Mouse (Mus musculus): ENCODE data around the gene Crtc3. TPM values are rescaled to one million over a fixed set of nuclear protein-coding genes. Genes with fewer than 3 reads are reported as not detected.

Gene Crtc3
- polyA plus RNA-seq, 1 experiment from 2014 or later = 16.8 TPM

GRCm38 (mm10) chr7:80542139-80542831 lies 146.4 kb downstream of the Crtc3 start:
- no peak overlapping the region for H3K27ac ChIP-seq
- H3K4me2 ChIP-seq (replicated peaks) = no peak overlapping the region
- H3K36me3 ChIP-seq (replicated peaks; ENCODE audit: control insufficient read depth, insufficient read depth) = no peaks in the 10 kb centered on the region
- no peaks in the 10 kb centered on the region; the same call in 1 of the 2 replicates for H3K27me3 ChIP-seq (ENCODE audit: control insufficient read depth, insufficient read depth, low read length)
- DNase-seq (ENCODE audit: low spot score) = no peak
- H3K9me3 ChIP-seq (ENCODE audit: control insufficient read depth, low read length) = no peaks in the 10 kb centered on the region
- ATAC-seq (ENCODE audit: low FRiP score) = no peak
- 82% methylated on average over 7 of the region's 7 CpGs for WGBS
- H3K4me3 ChIP-seq (replicated peaks; ENCODE audit: low read length) = no peak overlapping the region
- no peak overlapping the region for H3K9ac ChIP-seq
- no peaks in the 10 kb centered on the region for H3K4me1 ChIP-seq (replicated peaks; ENCODE audit: control insufficient read depth, insufficient read depth, low read length)

GRCm38 (mm10) chr7:80539581-80539980 lies 149.1 kb downstream of the Crtc3 start:
- no peaks in the 10 kb centered on the region; the same call in 1 of the 2 replicates for H3K27me3 ChIP-seq (ENCODE audit: control insufficient read depth, insufficient read depth, low read length)
- H3K9me3 ChIP-seq (ENCODE audit: control insufficient read depth, low read length) = no peaks in the 10 kb centered on the region
- no peak for ATAC-seq (ENCODE audit: low FRiP score)
- no peak overlapping the region for H3K4me2 ChIP-seq (replicated peaks)
- no peaks in the 10 kb centered on the region for H3K36me3 ChIP-seq (replicated peaks; ENCODE audit: control insufficient read depth, insufficient read depth)
- H3K9ac ChIP-seq = no peak overlapping the region
- 69% methylated on average over 5 of the region's 5 CpGs for WGBS
- no peaks in the 10 kb centered on the region for H3K4me1 ChIP-seq (replicated peaks; ENCODE audit: control insufficient read depth, insufficient read depth, low read length)
- DNase-seq (ENCODE audit: low spot score) = no peak
- H3K27ac ChIP-seq = no peak overlapping the region
- no peak overlapping the region for H3K4me3 ChIP-seq (replicated peaks; ENCODE audit: low read length)

Other genes starting within 250 kb of the Crtc3 start
- gene Blm, start 153.8 kb downstream of the Crtc3 start, polyA plus RNA-seq (2014; fragmentation: Nextera tagmentation; extraction: Ambion mirVana) = 9.5 and 11.3 TPM in 2 replicates
- gene Iqgap1, start 137.1 kb upstream of the Crtc3 start, polyA plus RNA-seq (2014; fragmentation: Nextera tagmentation; extraction: Ambion mirVana) = 19.6 and 24.7 TPM in 2 replicates
- gene Zscan2, start 172.0 kb upstream of the Crtc3 start, polyA plus RNA-seq (2014; fragmentation: Nextera tagmentation; extraction: Ambion mirVana) = 4.1 and 4.4 TPM in 2 replicates
- 31.7 and 32.3 TPM in 2 replicates for gene Wdr73, start 212.4 kb upstream of the Crtc3 start, polyA plus RNA-seq (2014; fragmentation: Nextera tagmentation; extraction: Ambion mirVana)
- gene Nmb, start 216.2 kb upstream of the Crtc3 start, polyA plus RNA-seq (2014; fragmentation: Nextera tagmentation; extraction: Ambion mirVana) = 8.7 and 10.6 TPM in 2 replicates

Data from hindbrain, embryonic 14.5 days (tissue).